Mouse (Mus musculus): Measurements from ENCODE around the gene Prpf39. TPM values are rescaled to one million over a fixed set of nuclear protein-coding genes. Genes with fewer than 3 reads are reported as not detected.
A peak's percentile ranks its signal among the peaks of the same experiment; 100 is the strongest.

Prpf39 gene
- polyA plus RNA-seq (2015; fragmentation: Nextera tagmentation; extraction: Ambion mirVana): 17.6 and 18.2 TPM in 2 replicates

- H3K27ac ChIP-seq (replicated peaks): peak within 1 kb of the TSS; percentile 92
- peak within 1 kb of the TSS; percentile 55 for H3K4me2 ChIP-seq (replicated peaks; ENCODE audit: low read depth)
- H3K9me3 ChIP-seq (ENCODE audit: control insufficient read depth, low read length): no peaks in the 10 kb centered on the region
- no peaks in the 10 kb centered on the region for H3K36me3 ChIP-seq (ENCODE audit: control insufficient read depth, insufficient read depth, low read length)
- TF ChIP-seq CTCF (IDR thresholded peaks at IDR 0.05; ENCODE audit: low read depth): no peak
- TF ChIP-seq EP300 (optimal IDR thresholded peaks at IDR 0.05): no peak
- peak within 1 kb of the TSS; percentile 93 for H3K4me3 ChIP-seq (ENCODE audit: low read depth, low read length)
- H3K4me1 ChIP-seq (replicated peaks; ENCODE audit: control insufficient read depth, insufficient read depth): peaks cover 6% of the 10 kb centered on the region; the same call in 1 of the 2 replicates
- no peaks in the 10 kb centered on the region for H3K27me3 ChIP-seq (ENCODE audit: control insufficient read depth, insufficient read depth, low read length)
- under 1% methylated on average over 55 of the region's 65 CpGs for WGBS
- peak within 1 kb of the TSS; percentile 91 for H3K9ac ChIP-seq (ENCODE audit: low read length)
- peak; percentile 96 for ATAC-seq (ENCODE audit: low FRiP score, low TSS enrichment)
- peak; percentile 89 for DNase-seq (ENCODE audit: low spot score)
These were observed at the start of gene Prpf39 for GRCm38 (mm10) chr12:65036190-65036870. TSS of gene Prpf39 (plus strand) at chr12:65036333.

DNA sequence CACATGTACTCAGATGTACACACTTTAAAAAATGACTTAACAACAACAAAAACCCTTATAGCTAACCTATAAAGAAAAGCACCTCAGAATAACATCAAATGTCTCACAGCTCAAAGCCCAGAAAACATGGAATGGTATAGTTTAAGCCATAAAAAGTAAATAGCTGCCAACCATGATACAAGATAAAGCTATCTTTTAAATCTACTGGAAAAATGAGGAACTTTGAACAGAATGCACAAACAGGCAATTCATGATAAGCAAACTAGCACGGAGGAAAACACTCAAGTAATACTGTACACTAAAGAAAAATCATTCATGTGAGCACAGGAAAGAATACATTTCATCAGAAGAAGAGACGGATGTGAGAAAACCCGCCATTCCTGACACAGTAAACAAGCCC lies 28.4 kb upstream of the Prpf39 start:
- H3K4me1 ChIP-seq (replicated peaks; ENCODE audit: control insufficient read depth, insufficient read depth): no peaks in the 10 kb centered on the region
- no peaks in the 10 kb centered on the region for H3K27me3 ChIP-seq (ENCODE audit: control insufficient read depth, insufficient read depth, low read length)
- no peaks in the 10 kb centered on the region for H3K9me3 ChIP-seq (ENCODE audit: control insufficient read depth, low read length)
- no peak for DNase-seq (ENCODE audit: low spot score)
- H3K9ac ChIP-seq (ENCODE audit: low read length): no peak overlapping the region
- H3K27ac ChIP-seq (replicated peaks): no peak overlapping the region
- no peak for TF ChIP-seq CTCF (IDR thresholded peaks at IDR 0.05; ENCODE audit: low read depth)
- TF ChIP-seq EP300 (optimal IDR thresholded peaks at IDR 0.05): no peak
- H3K4me2 ChIP-seq (replicated peaks; ENCODE audit: low read depth): no peak overlapping the region
- H3K36me3 ChIP-seq (ENCODE audit: control insufficient read depth, insufficient read depth, low read length): peaks cover 20% of the 10 kb centered on the region
- no peak overlapping the region for H3K4me3 ChIP-seq (ENCODE audit: low read depth, low read length)
- no peak for ATAC-seq (ENCODE audit: low FRiP score, low TSS enrichment)
- 77% methylated on average over 3 of the region's 3 CpGs for WGBS

GRCm38 (mm10) chr12:65022842-65023241 lies 13.3 kb upstream of the Prpf39 start:
- 82% methylated on average over 6 of the region's 6 CpGs for WGBS
- TF ChIP-seq EP300 (optimal IDR thresholded peaks at IDR 0.05): no peak
- no peak for TF ChIP-seq CTCF (IDR thresholded peaks at IDR 0.05; ENCODE audit: low read depth)
- no peak for ATAC-seq (ENCODE audit: low FRiP score, low TSS enrichment)

DNA sequence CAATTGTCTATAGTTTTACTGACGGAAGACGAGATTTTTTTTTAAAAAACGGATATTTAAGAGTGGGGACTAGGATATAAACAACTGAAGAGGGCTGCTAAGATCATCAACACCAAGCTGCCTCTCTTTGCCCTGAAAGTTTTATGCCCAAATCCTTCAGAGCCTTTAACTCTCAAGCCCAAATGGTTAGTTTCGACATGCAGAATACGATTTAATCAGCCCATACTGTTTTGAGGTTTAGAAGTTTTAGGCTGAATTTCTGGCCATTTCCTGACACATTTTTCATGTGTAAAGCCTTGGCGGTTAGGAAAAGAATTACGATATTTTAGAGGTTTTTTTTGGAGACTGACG lies 319 bp upstream of the Prpf39 start:
- ATAC-seq (ENCODE audit: low FRiP score, low TSS enrichment): no peak
- TF ChIP-seq EP300 (optimal IDR thresholded peaks at IDR 0.05) (no peak), CTCF (IDR thresholded peaks at IDR 0.05; ENCODE audit: low read depth) (no peak)

More at GRCm38 (mm10) chr12:65022842-65023241, 13.3 kb upstream of the Prpf39 start:
- H3K9me3 ChIP-seq (ENCODE audit: control insufficient read depth, low read length): no peaks in the 10 kb centered on the region
- H3K4me3 ChIP-seq (ENCODE audit: low read depth, low read length): no peak overlapping the region
- no peaks in the 10 kb centered on the region for H3K27me3 ChIP-seq (ENCODE audit: control insufficient read depth, insufficient read depth, low read length)
- H3K9ac ChIP-seq (ENCODE audit: low read length): no peak overlapping the region
- H3K4me2 ChIP-seq (replicated peaks; ENCODE audit: low read depth): no peak overlapping the region
- no peak for DNase-seq (ENCODE audit: low spot score)
- no peak overlapping the region for H3K27ac ChIP-seq (replicated peaks)
- H3K36me3 ChIP-seq (ENCODE audit: control insufficient read depth, insufficient read depth, low read length): no peaks in the 10 kb centered on the region; the same call in none of the 2 replicates
- H3K4me1 ChIP-seq (replicated peaks; ENCODE audit: control insufficient read depth, insufficient read depth): no peaks in the 10 kb centered on the region

DNA sequence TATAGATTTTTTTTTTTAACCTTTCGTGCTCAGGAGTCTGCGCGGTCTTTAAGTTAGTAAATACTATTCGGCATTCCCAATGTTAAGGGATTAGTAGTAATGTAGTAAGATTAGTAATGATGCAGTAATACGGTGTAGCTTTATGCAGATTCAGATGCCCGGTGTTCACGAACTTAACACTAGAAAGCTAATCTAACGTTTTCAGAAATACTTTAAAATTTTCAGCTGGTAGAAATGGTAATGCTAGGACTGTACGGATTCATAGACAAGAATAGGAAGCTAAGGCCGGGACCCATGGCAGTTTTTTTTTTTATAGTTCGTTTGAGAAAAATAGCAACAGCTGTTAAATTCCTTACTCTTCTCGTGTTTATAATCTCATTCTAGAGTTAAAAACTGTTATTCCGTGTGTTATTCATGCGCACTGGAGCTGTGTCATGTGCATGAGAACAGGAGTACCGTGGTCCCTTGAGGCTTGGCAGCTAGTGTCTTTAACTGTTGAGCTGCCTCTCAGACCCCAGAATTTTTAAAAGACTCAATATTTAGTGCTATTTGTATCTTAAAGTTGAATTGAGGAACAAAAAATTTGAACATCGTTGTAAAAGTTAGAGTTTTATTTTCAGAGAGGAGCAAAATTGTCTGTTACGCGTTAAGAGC lies 886 bp downstream of the Prpf39 start:
- peak overlapping the region; percentile 93 for H3K4me3 ChIP-seq (ENCODE audit: low read depth, low read length)
- H3K36me3 ChIP-seq (ENCODE audit: control insufficient read depth, insufficient read depth, low read length): no peaks in the 10 kb centered on the region
- WGBS: 9% methylated on average over 18 of the region's 18 CpGs
- H3K9me3 ChIP-seq (ENCODE audit: control insufficient read depth, low read length): no peaks in the 10 kb centered on the region
- TF ChIP-seq CTCF (IDR thresholded peaks at IDR 0.05; ENCODE audit: low read depth): no peak
- no peak overlapping the region for H3K27ac ChIP-seq (replicated peaks)
- peaks cover 6% of the 10 kb centered on the region; the same call in 1 of the 2 replicates for H3K4me1 ChIP-seq (replicated peaks; ENCODE audit: control insufficient read depth, insufficient read depth)
- H3K27me3 ChIP-seq (ENCODE audit: control insufficient read depth, insufficient read depth, low read length): no peaks in the 10 kb centered on the region
- H3K9ac ChIP-seq (ENCODE audit: low read length): peak overlapping the region; percentile 91
- no peak for ATAC-seq (ENCODE audit: low FRiP score, low TSS enrichment)
- H3K4me2 ChIP-seq (replicated peaks; ENCODE audit: low read depth): peak overlapping the region; percentile 55
- DNase-seq (ENCODE audit: low spot score): no peak

More for the DNA sequence above, 319 bp upstream of the Prpf39 start:
- DNase-seq (ENCODE audit: low spot score): no peak
- Histone ChIP-seq H3K27ac (replicated peaks) (no peak overlapping the region; the same call in 1 of the 2 replicates), H3K4me2 (replicated peaks; ENCODE audit: low read depth) (peak overlapping the region; percentile 55), H3K9me3 (ENCODE audit: control insufficient read depth, low read length) (no peaks in the 10 kb centered on the region), H3K9ac (ENCODE audit: low read length) (peak overlapping the region; percentile 91), H3K36me3 (ENCODE audit: control insufficient read depth, insufficient read depth, low read length) (no peaks in the 10 kb centered on the region), H3K4me3 (ENCODE audit: low read depth, low read length) (peak overlapping the region; percentile 93), H3K27me3 (ENCODE audit: control insufficient read depth, insufficient read depth, low read length) (no peaks in the 10 kb centered on the region), H3K4me1 (replicated peaks; ENCODE audit: control insufficient read depth, insufficient read depth) (peaks cover 6% of the 10 kb centered on the region; the same call in 1 of the 2 replicates)
- WGBS: 47% methylated on average over 8 of the region's 8 CpGs

GRCm38 (mm10) chr12:65037546-65037937 lies 1.4 kb downstream of the Prpf39 start:
- H3K36me3 ChIP-seq (ENCODE audit: control insufficient read depth, insufficient read depth, low read length): no peaks in the 10 kb centered on the region
- 18% methylated on average over 4 of the region's 4 CpGs for WGBS
- no peak overlapping the region for H3K9ac ChIP-seq (ENCODE audit: low read length)
- H3K4me2 ChIP-seq (replicated peaks; ENCODE audit: low read depth): peak overlapping the region; percentile 55
- DNase-seq (ENCODE audit: low spot score) (no peak), ATAC-seq (ENCODE audit: low FRiP score, low TSS enrichment) (no peak)
- H3K4me3 ChIP-seq (ENCODE audit: low read depth, low read length): peak overlapping the region; percentile 93
- no peaks in the 10 kb centered on the region for H3K9me3 ChIP-seq (ENCODE audit: control insufficient read depth, low read length)
- TF ChIP-seq EP300 (optimal IDR thresholded peaks at IDR 0.05): no peak
- TF ChIP-seq CTCF (IDR thresholded peaks at IDR 0.05; ENCODE audit: low read depth): no peak
- no peaks in the 10 kb centered on the region for H3K27me3 ChIP-seq (ENCODE audit: control insufficient read depth, insufficient read depth, low read length)
- peaks cover 6% of the 10 kb centered on the region; the same call in 1 of the 2 replicates for H3K4me1 ChIP-seq (replicated peaks; ENCODE audit: control insufficient read depth, insufficient read depth)
- H3K27ac ChIP-seq (replicated peaks): no peak overlapping the region
